Mouse (Mus musculus) CH12.LX (cell line): ENCODE results near the gene Cadm2. TPM values are rescaled to one million over a fixed set of nuclear protein-coding genes. Genes with fewer than 3 reads are reported as not detected.

Experiments
- DNase-seq: peaks from one replicate; pipeline ENCODE4 v3.0.0-alpha.2; 2013; ENCODE audit errors: extremely low read depth
- H3K27ac ChIP-seq: 2 replicates; pipeline ENCODE4 v1.5.1; 2012; ENCODE audit warnings: low read depth, mild to moderate bottlenecking, control low read depth, moderate library complexity; ENCODE audit not compliant: insufficient read depth
- H3K27me3 ChIP-seq: replicated peaks from 2 replicates; pipeline ENCODE3; 2012; ENCODE audit warnings: inconsistent platforms
- H3K36me3 ChIP-seq, 2 experiments: replicated peaks in 1 of 2; 2 replicates each; pipeline versions ENCODE3 to v1.6.1; 2012; ENCODE audit warnings: inconsistent platforms in 1 of 2, low read length in 1 of 2, mild to moderate bottlenecking in 1 of 2, mixed read lengths in 1 of 2, moderate library complexity in 1 of 2; ENCODE audit not compliant: control insufficient read depth in 1 of 2, insufficient read depth in 1 of 2
- H3K4me1 ChIP-seq, 2 experiments: 2 replicates each; pipeline ENCODE4 v1.6.1; 2012; ENCODE audit warnings: inconsistent platforms in 1 of 2, moderate library complexity in 1 of 2; ENCODE audit not compliant: insufficient read depth in 2 of 2, control insufficient read depth in 1 of 2
- H3K4me2 ChIP-seq: 2 replicates; pipeline ENCODE4 v1.6.1; 2012; ENCODE audit warnings: low read depth, mild to moderate bottlenecking, control low read depth; ENCODE audit not compliant: poor library complexity, insufficient read depth, severe bottlenecking
- H3K4me3 ChIP-seq, 3 experiments: fragments of 150-350 bp in 1 of 3; sonication (generic) in 1 of 3; replicated peaks in 1 of 3; 2 replicates each; pipeline versions ENCODE3 to v1.5.1; 2011 to 2012; ENCODE audit warnings: low read depth in 2 of 3, low read length in 2 of 3, mild to moderate bottlenecking in 2 of 3, moderate library complexity in 2 of 3, control low read depth in 1 of 3, improper control_type of control experiment in 1 of 3, inconsistent platforms in 1 of 3, mixed read lengths in 1 of 3; ENCODE audit not compliant: poor library complexity in 1 of 3
- H3K79me2 ChIP-seq: replicated peaks from 2 replicates; pipeline ENCODE4 v1.6.1; 2012; ENCODE audit warnings: mild to moderate bottlenecking, moderate library complexity; ENCODE audit not compliant: control insufficient read depth, poor library complexity, insufficient read depth, severe bottlenecking; ENCODE audit errors: extremely low read depth
- H3K9ac ChIP-seq: 2 replicates; pipeline ENCODE4 v1.6.1; 2012; ENCODE audit warnings: low read depth, mild to moderate bottlenecking, control low read depth, moderate library complexity; ENCODE audit not compliant: insufficient read depth
- H3K9me3 ChIP-seq: replicated peaks from 2 replicates; pipeline ENCODE3; 2012; ENCODE audit warnings: low read length, inconsistent platforms, mixed read lengths
- CHD1 ChIP-seq: IDR thresholded peaks from 2 replicates; pipeline ENCODE4 v1.6.1; 2012; ENCODE audit warnings: low read depth, low read length, improper control_type of control experiment, inconsistent platforms
- CTCF ChIP-seq, 2 experiments: IDR thresholded peaks in 1 of 2; conservative IDR thresholded peaks in 1 of 2; 2 replicates each; pipeline ENCODE4 v1.5.1; 2011 to 2012; ENCODE audit warnings: low read depth in 2 of 2, low read length in 2 of 2, improper control_type of control experiment in 1 of 2, inconsistent platforms in 1 of 2, mild to moderate bottlenecking in 1 of 2, moderate library complexity in 1 of 2
- E2F4 ChIP-seq: IDR thresholded peaks from 2 replicates; pipeline ENCODE4 v1.6.1; 2011; ENCODE audit warnings: low read depth, low read length, improper control_type of control experiment; ENCODE audit not compliant: insufficient replicate concordance
- EP300 ChIP-seq: IDR thresholded peaks from 2 replicates; pipeline ENCODE4 v1.6.1; 2011; ENCODE audit warnings: low read length, improper control_type of control experiment
- ETS1 ChIP-seq: conservative IDR thresholded peaks from 2 replicates; pipeline ENCODE4 v1.6.1; 2012; ENCODE audit warnings: low read depth, mild to moderate bottlenecking, inconsistent platforms, low read length, improper control_type of control experiment, moderate library complexity
- GABPA ChIP-seq: IDR thresholded peaks from 2 replicates; pipeline ENCODE4 v1.6.1; 2012; ENCODE audit warnings: low read depth, low read length, improper control_type of control experiment, inconsistent platforms; ENCODE audit not compliant: insufficient replicate concordance
- JUN ChIP-seq: IDR thresholded peaks from 2 replicates; pipeline ENCODE4 v1.6.1; 2011; ENCODE audit warnings: low read depth, mild to moderate bottlenecking, low read length, improper control_type of control experiment, moderate library complexity; ENCODE audit not compliant: insufficient read depth
- JUND ChIP-seq: conservative IDR thresholded peaks from 2 replicates; pipeline ENCODE4 v1.6.1; 2011; ENCODE audit warnings: low read depth, low read length, improper control_type of control experiment
- KAT2A ChIP-seq: IDR thresholded peaks from 2 replicates; pipeline ENCODE4 v1.6.1; 2012; ENCODE audit warnings: low read length, improper control_type of control experiment, inconsistent platforms; ENCODE audit not compliant: insufficient replicate concordance
- MAX ChIP-seq: IDR thresholded peaks from 2 replicates; pipeline ENCODE4 v1.6.1; 2011; ENCODE audit warnings: low read length, improper control_type of control experiment
- MAZ ChIP-seq: IDR thresholded peaks from 2 replicates; pipeline ENCODE4 v1.6.1; 2012; ENCODE audit warnings: low read depth, mild to moderate bottlenecking, inconsistent platforms, low read length, improper control_type of control experiment, moderate library complexity
- MEF2A ChIP-seq: IDR thresholded peaks from 2 replicates; pipeline ENCODE4 v1.6.1; 2014; ENCODE audit warnings: low read depth, mild to moderate bottlenecking, inconsistent platforms, low read length, improper control_type of control experiment, borderline replicate concordance
- MYC ChIP-seq: IDR thresholded peaks from 2 replicates; pipeline ENCODE4 v1.6.1; 2011; ENCODE audit warnings: low read depth, mild to moderate bottlenecking, improper control_type of control experiment, low read length
- PAX5 ChIP-seq: IDR thresholded peaks from 2 replicates; pipeline ENCODE4 v1.6.1; 2012; ENCODE audit warnings: low read length, inconsistent platforms, mixed read lengths
- POLR2A ChIP-seq: IDR thresholded peaks from 2 replicates; pipeline ENCODE4 v1.6.1; 2011; ENCODE audit warnings: low read depth, mild to moderate bottlenecking, improper control_type of control experiment, low read length
- POLR2AphosphoS2 ChIP-seq: IDR thresholded peaks from 2 replicates; pipeline ENCODE4 v1.6.1; 2011; ENCODE audit warnings: low read depth, low read length, improper control_type of control experiment
- USF1 ChIP-seq: IDR thresholded peaks from 2 replicates; pipeline ENCODE4 v1.6.1; 2014; ENCODE audit warnings: low read depth, mild to moderate bottlenecking, inconsistent platforms, low read length, improper control_type of control experiment
- ZC3H11A ChIP-seq: IDR thresholded peaks from 2 replicates; pipeline ENCODE4 v1.6.1; 2012; ENCODE audit warnings: low read depth, mild to moderate bottlenecking, inconsistent platforms, low read length, improper control_type of control experiment
- ZKSCAN1 ChIP-seq: IDR thresholded peaks from 2 replicates; pipeline ENCODE4 v1.6.1; 2012; ENCODE audit warnings: low read depth, inconsistent platforms, low read length, improper control_type of control experiment, borderline replicate concordance
- ZNF384 ChIP-seq: IDR thresholded peaks from 2 replicates; pipeline ENCODE4 v1.6.1; 2012; ENCODE audit warnings: low read depth, low read length, improper control_type of control experiment, inconsistent platforms
- dilution Hi-C: fragments of 300-500 bp; cut with MboI; formaldehyde crosslinking; loops from 2 replicates; pipeline ENCODE4 v1.14.3; 2020; ENCODE audit warnings: low sequenced_read_pairs; ENCODE audit not compliant: extremely low pct_unique_long_range_greater_than_20kb, extremely low pct_ligation_motif_present
- in situ Hi-C: fragments of 300-500 bp; cut with MboI; formaldehyde crosslinking; loops from 3 replicates; pipeline ENCODE4 v1.14.3; 2019; ENCODE audit warnings: low sequenced_read_pairs, low pct_ligation_motif_present, low pct_unique_long_range_greater_than_20kb, mixed read lengths
- polyA plus RNA-seq: library from polyadenylated mRNA; unstranded; fragments of >175 nt; gene quantifications from 2 replicates; pipeline ENCODE4 v1.2.1, GENCODE M21; 2012; ENCODE audit warnings: low read depth; ENCODE audit not compliant: insufficient read length
- total RNA-seq, 2 experiments: library from RNA; depleted of rRNA; stranded (reverse); fragments of 300-350 nt in 1 of 2; fragments of >200 nt in 1 of 2; gene quantifications; 2 replicates each; pipeline ENCODE4 v1.2.3; 2012 to 2014

Cadm2 gene
- total and polyA plus RNA-seq, 3 experiments = not detected

GRCm38 (mm10) chr16:66955876-66956275 lies 664.8 kb downstream of the Cadm2 start:
- Histone ChIP-seq H3K9me3 (peaks cover 37% of the 10 kb centered on the region), H3K36me3 (no peaks in the 10 kb centered on the region), H3K4me1 (no peaks in the 10 kb centered on the region), H3K79me2 (no peaks in the 10 kb centered on the region), H3K27me3 (no peaks in the 10 kb centered on the region), H3K27ac (no peak overlapping the region), H3K4me2 (no peak overlapping the region), H3K9ac (no peak overlapping the region), H3K4me3 (no peak overlapping the region)
- no peak for DNase-seq
- TF ChIP-seq MAZ = no peak
- TF ChIP-seq JUN = no peak
- TF ChIP-seq ZKSCAN1 = no peak
- TF ChIP-seq MEF2A = no peak
- no peak for TF ChIP-seq ZNF384
- in situ Hi-C loops = no loop called here
- dilution Hi-C loops = no loop called here

GRCm38 (mm10) chr16:66936332-66936731 lies 684.4 kb downstream of the Cadm2 start:
- in situ Hi-C loops = no loop called here
- Histone ChIP-seq H3K36me3 (no peaks in the 10 kb centered on the region), H3K4me1 (no peaks in the 10 kb centered on the region), H3K79me2 (no peaks in the 10 kb centered on the region), H3K27ac (no peak overlapping the region), H3K27me3 (no peaks in the 10 kb centered on the region), H3K4me2 (no peak overlapping the region), H3K9me3 (peaks cover 35% of the 10 kb centered on the region), H3K4me3 (no peak overlapping the region), H3K9ac (no peak overlapping the region)
- DNase-seq = no peak
- TF ChIP-seq ZC3H11A (no peak), ETS1 (no peak), ZNF384 (no peak), KAT2A (no peak), JUND (no peak), USF1 (no peak)
- dilution Hi-C loops = no loop called here

- Histone ChIP-seq H3K27me3 (no peaks in the 10 kb centered on the region), H3K36me3 (no peaks in the 10 kb centered on the region), H3K4me3 (no peak overlapping the region), H3K9me3 (peaks cover 45% of the 10 kb centered on the region), H3K9ac (no peak overlapping the region), H3K79me2 (no peaks in the 10 kb centered on the region), H3K4me1 (no peaks in the 10 kb centered on the region), H3K4me2 (no peak overlapping the region), H3K27ac (no peak overlapping the region)
- dilution Hi-C loops = no loop called here
- DNase-seq = no peak
- in situ Hi-C loops = no loop called here
- no peak for TF ChIP-seq EP300
- TF ChIP-seq POLR2A = no peak
- TF ChIP-seq CHD1 = no peak
- TF ChIP-seq PAX5 = no peak
- no peak for TF ChIP-seq POLR2AphosphoS2
- no peak for TF ChIP-seq CTCF (conservative IDR thresholded peaks at IDR 0.05 in 1 of 2, IDR thresholded peaks at IDR 0.05 in 1 of 2; ENCODE audit: low read depth in 2 of 2, low read length in 2 of 2)
- no peak for TF ChIP-seq USF1
- TF ChIP-seq ETS1 = no peak
- no peak for TF ChIP-seq GABPA
- TF ChIP-seq KAT2A = no peak
- no peak for TF ChIP-seq MYC
- no peak for TF ChIP-seq MAX
- no peak for TF ChIP-seq E2F4
These were observed 695.2 kb downstream of the Cadm2 start for GRCm38 (mm10) chr16:66925517-66925916.
